ENCODE assay signal across 30 mouse cellular contexts in the genomic region with DNA sequence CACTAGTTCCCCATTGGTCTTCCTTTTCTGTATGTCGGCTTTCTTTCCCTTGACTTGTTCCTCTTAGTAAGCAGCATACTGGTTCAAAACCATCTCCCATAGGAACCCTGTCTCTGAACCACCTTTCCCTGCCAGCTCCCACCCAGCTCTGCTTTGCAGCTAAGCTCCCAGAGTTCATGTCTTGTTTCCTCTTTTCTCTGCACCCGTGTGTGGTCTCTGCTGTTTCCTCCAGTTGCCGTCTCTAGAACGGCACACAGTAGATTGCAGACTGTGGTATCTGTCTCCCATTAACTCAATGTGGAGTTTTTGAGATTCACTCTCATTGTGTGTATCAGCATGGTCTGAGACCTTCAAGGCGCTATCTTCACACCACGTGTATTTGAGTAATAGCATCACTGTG.
DNase-seq lines count a peak whose midpoint lies in the region; ATAC-seq and TF ChIP-seq lines count a peak whose summit lies in the region.
"Had no signal": no experiment of that assay in that cellular context is flagged by ENCODE, and none has a peak within 500 bp of the region (broad histone marks: within the 10 kb centered on the region; RNA-seq: fewer than 3 reads in every experiment).

No protein-coding gene starts in this region.

- TF ChIP-seq CTCF in MEL (IDR thresholded peaks at IDR 0.05 in 2 of 3, conservative IDR thresholded peaks at IDR 0.05 in 1 of 3; ENCODE audit: control insufficient read depth in 1 of 3, insufficient read depth in 1 of 3, low read depth in 2 of 3, low read length in 3 of 3, poor library complexity in 1 of 3, severe bottlenecking in 1 of 3), result no peak

- H3K27me3 ChIP-seq in hindbrain, embryonic 11.5 days (ENCODE audit: control insufficient read depth, insufficient read depth, low read length), result no peaks in the 10 kb centered on the region
- no peaks in the 10 kb centered on the region for H3K27me3 ChIP-seq in hindbrain, embryonic 13.5 days
- no peaks in the 10 kb centered on the region for H3K27me3 ChIP-seq in MEL (ENCODE audit: control insufficient read depth in 1 of 2, insufficient read depth in 2 of 2, low read length in 2 of 2)
- no peaks in the 10 kb centered on the region for H3K27me3 ChIP-seq in embryonic facial prominence, embryonic 10.5 days (replicated peaks; ENCODE audit: low read depth, poor library complexity, severe bottlenecking)
- no peaks in the 10 kb centered on the region for H3K27me3 ChIP-seq in limb, embryonic 10.5 days (ENCODE audit: low read depth, poor library complexity, severe bottlenecking)
- H3K27me3 ChIP-seq: CH12.LX; embryonic facial prominence, embryonic 12.5 days; embryonic facial prominence, embryonic 15.5 days; forebrain, embryonic 12.5 days; forebrain, embryonic 15.5 days; heart, embryonic 13.5 days; hindbrain, embryonic 15.5 days; intestine, embryonic 15.5 days had no signal

- no peak for TF ChIP-seq EP300 in MEL (IDR thresholded peaks at IDR 0.05; ENCODE audit: low read depth in 1 of 2, low read length in 2 of 2)

- H3K79me2 ChIP-seq in MEL (ENCODE audit: control insufficient read depth, insufficient read depth, low read length, poor library complexity), result no peaks in the 10 kb centered on the region

- peaks cover 11% of the 10 kb centered on the region for H3K4me1 ChIP-seq in hindbrain, embryonic 11.5 days (replicated peaks; ENCODE audit: control insufficient read depth, insufficient read depth, low read length)
- H3K4me1 ChIP-seq in hindbrain, embryonic 13.5 days (replicated peaks), result peaks cover 57% of the 10 kb centered on the region
- peaks cover 17 to 25% of the 10 kb centered on the region in 2 experiments for H3K4me1 ChIP-seq in MEL (ENCODE audit: control insufficient read depth in 1 of 2, insufficient read depth in 2 of 2, low read length in 2 of 2)
- H3K4me1 ChIP-seq in embryonic facial prominence, embryonic 10.5 days, result peaks cover 25% of the 10 kb centered on the region
- H3K4me1 ChIP-seq in limb, embryonic 10.5 days, result peaks cover 24% of the 10 kb centered on the region

- H3K36me3 ChIP-seq in hindbrain, embryonic 11.5 days (ENCODE audit: control insufficient read depth, insufficient read depth, low read length), result no peaks in the 10 kb centered on the region
- H3K36me3 ChIP-seq in hindbrain, embryonic 13.5 days, result no peaks in the 10 kb centered on the region
- H3K36me3 ChIP-seq in MEL (ENCODE audit: control insufficient read depth in 1 of 2, insufficient read depth in 2 of 2, low read length in 2 of 2), result peaks cover 0 to 22% of the 10 kb centered on the region in 2 experiments; a peak in 3 of 4 replicates
- no peaks in the 10 kb centered on the region for H3K36me3 ChIP-seq in embryonic facial prominence, embryonic 10.5 days (replicated peaks)
- H3K36me3 ChIP-seq in limb, embryonic 10.5 days, result no peaks in the 10 kb centered on the region
- H3K36me3 ChIP-seq: embryonic facial prominence, embryonic 12.5 days; embryonic facial prominence, embryonic 15.5 days; forebrain, embryonic 12.5 days; forebrain, embryonic 15.5 days; heart, embryonic 13.5 days; hindbrain, embryonic 15.5 days; intestine, embryonic 15.5 days had no signal

- no peak for DNase-seq in hindbrain, embryonic 11.5 days (ENCODE audit: low spot score)
- peak; percentile 37 for DNase-seq in MEL (ENCODE audit: low read depth, low spot score)
- no peak for DNase-seq in embryonic facial prominence, embryonic 10.5 days (ENCODE audit: low spot score)
- DNase-seq in limb, embryonic 10.5 days (ENCODE audit: low spot score), result no peak
- no peak for DNase-seq in gastrocnemius, postnatal 10 days
- no peak for DNase-seq in thymus, postnatal 36 days
- DNase-seq: adrenal gland, adult 2 months; adrenal gland, postnatal 14 days; cerebellum, adult 11-12 months; cerebellum, adult 8-10 months; cerebellum, postnatal 10 days; cerebellum, postnatal 36 days; gastrocnemius, adult 2 months; gastrocnemius, postnatal 25 days; heart, adult 2 months; heart, postnatal 14 days; heart, postnatal 4 days; kidney, adult 11 months had no signal

- H3K9me3 ChIP-seq in hindbrain, embryonic 11.5 days (ENCODE audit: control insufficient read depth, low read length), result no peaks in the 10 kb centered on the region
- no peaks in the 10 kb centered on the region for H3K9me3 ChIP-seq in hindbrain, embryonic 13.5 days
- no peaks in the 10 kb centered on the region for H3K9me3 ChIP-seq in MEL (replicated peaks; ENCODE audit: insufficient read depth, low read length)
- no peaks in the 10 kb centered on the region for H3K9me3 ChIP-seq in embryonic facial prominence, embryonic 10.5 days
- H3K9me3 ChIP-seq in limb, embryonic 10.5 days (replicated peaks), result no peaks in the 10 kb centered on the region
- H3K9me3 ChIP-seq: embryonic facial prominence, embryonic 12.5 days; embryonic facial prominence, embryonic 15.5 days; forebrain, embryonic 12.5 days; forebrain, embryonic 15.5 days; G1E; heart, embryonic 10.5 days; heart, embryonic 13.5 days; hindbrain, embryonic 15.5 days; intestine, embryonic 15.5 days had no signal

- H3K27ac ChIP-seq in hindbrain, embryonic 11.5 days (ENCODE audit: low read depth, low read length), result peak overlapping the region; percentile 49
- H3K27ac ChIP-seq in hindbrain, embryonic 13.5 days, result no peak overlapping the region
- no peak overlapping the region for H3K27ac ChIP-seq in MEL (ENCODE audit: control insufficient read depth, low read depth, low read length)
- peak overlapping the region; percentile 45; the same call in 1 of the 2 replicates for H3K27ac ChIP-seq in embryonic facial prominence, embryonic 10.5 days (replicated peaks)
- H3K27ac ChIP-seq in limb, embryonic 10.5 days, result no peak overlapping the region
- H3K27ac ChIP-seq: embryonic facial prominence, embryonic 12.5 days; embryonic facial prominence, embryonic 15.5 days; forebrain, embryonic 12.5 days; forebrain, embryonic 15.5 days; heart, adult 2 months; heart, embryonic 10.5 days; heart, embryonic 13.5 days; hindbrain, embryonic 15.5 days; intestine, embryonic 15.5 days had no signal

- WGBS in hindbrain, embryonic 11.5 days, result 64% methylated on average over 6 of the region's 6 CpGs
- 60% methylated on average over 6 of the region's 6 CpGs for WGBS in hindbrain, embryonic 13.5 days
- WGBS in embryonic facial prominence, embryonic 10.5 days, result 67% methylated on average over 6 of the region's 6 CpGs
- 79% methylated on average over 6 of the region's 6 CpGs for WGBS in limb, embryonic 10.5 days

- no peak for ATAC-seq in hindbrain, embryonic 11.5 days (ENCODE audit: low FRiP score)
- no peak for ATAC-seq in hindbrain, embryonic 13.5 days (ENCODE audit: low FRiP score)
- ATAC-seq in megakaryocyte, adult 5-6 weeks (ENCODE audit: poor library complexity, severe bottlenecking), result 0 out of 2 replicates have a peak, but pooled peaks have one; percentile 35
- ATAC-seq: forebrain, embryonic 15.5 days; intestine, embryonic 15.5 days had no signal

- H3K4me3 ChIP-seq in hindbrain, embryonic 11.5 days (ENCODE audit: low read depth, low read length), result no peak overlapping the region
- no peak overlapping the region for H3K4me3 ChIP-seq in hindbrain, embryonic 13.5 days
- no peak overlapping the region for H3K4me3 ChIP-seq in MEL (ENCODE audit: control insufficient read depth in 1 of 2, insufficient read depth in 1 of 2, low read depth in 2 of 2, low read length in 2 of 2)
- H3K4me3 ChIP-seq in embryonic facial prominence, embryonic 10.5 days, result no peak overlapping the region
- H3K4me3 ChIP-seq in limb, embryonic 10.5 days, result no peak overlapping the region
- H3K4me3 ChIP-seq: embryonic facial prominence, embryonic 12.5 days; embryonic facial prominence, embryonic 15.5 days; forebrain, embryonic 12.5 days; forebrain, embryonic 15.5 days; gastrocnemius, adult 2 months; heart, adult 2 months; heart, embryonic 10.5 days; heart, embryonic 13.5 days; hindbrain, embryonic 15.5 days; intestine, embryonic 15.5 days had no signal

- H3K9ac ChIP-seq in hindbrain, embryonic 11.5 days (ENCODE audit: low read depth, low read length), result no peak overlapping the region
- H3K9ac ChIP-seq in hindbrain, embryonic 13.5 days, result no peak overlapping the region
- no peak overlapping the region for H3K9ac ChIP-seq in MEL (ENCODE audit: control insufficient read depth, low read depth, low read length, poor library complexity, severe bottlenecking)
- H3K9ac ChIP-seq: embryonic facial prominence, embryonic 12.5 days; embryonic facial prominence, embryonic 15.5 days; forebrain, embryonic 12.5 days; forebrain, embryonic 15.5 days; heart, embryonic 13.5 days; hindbrain, embryonic 15.5 days; intestine, embryonic 15.5 days had no signal

- no peak overlapping the region for H3K4me2 ChIP-seq in hindbrain, embryonic 11.5 days (replicated peaks; ENCODE audit: low read depth, low read length)
- no peak overlapping the region for H3K4me2 ChIP-seq in hindbrain, embryonic 13.5 days
- H3K4me2 ChIP-seq: embryonic facial prominence, embryonic 12.5 days; embryonic facial prominence, embryonic 15.5 days; forebrain, embryonic 12.5 days; forebrain, embryonic 15.5 days; heart, embryonic 13.5 days; hindbrain, embryonic 15.5 days; intestine, embryonic 15.5 days had no signal

- TF ChIP-seq RAD21 in MEL (IDR thresholded peaks at IDR 0.05; ENCODE audit: low read depth, low read length), result no peak

- TF ChIP-seq POLR2A in MEL (IDR thresholded peaks at IDR 0.05; ENCODE audit: control insufficient read depth in 1 of 2, insufficient read depth in 1 of 2, low read depth in 1 of 2, low read length in 2 of 2, poor library complexity in 1 of 2), result no peak

TF ChIP-seq in MEL, 35 proteins besides CTCF, POLR2A, EP300 and RAD21:
- TF ChIP-seq SIN3A (IDR thresholded peaks at IDR 0.05; ENCODE audit: low read length) (no peak), TAL1 (IDR thresholded peaks at IDR 0.05; ENCODE audit: low read length) (no peak), RCOR1 (IDR thresholded peaks at IDR 0.05; ENCODE audit: low read depth, low read length) (no peak), TBP (IDR thresholded peaks at IDR 0.05; ENCODE audit: low read depth, low read length) (no peak), E2F4 (IDR thresholded peaks at IDR 0.05; ENCODE audit: borderline replicate concordance, low read depth, low read length) (no peak), POLR2AphosphoS5 (IDR thresholded peaks at IDR 0.05; ENCODE audit: borderline replicate concordance, low read depth, low read length) (no peak), ETS1 (IDR thresholded peaks at IDR 0.05; ENCODE audit: low read depth, low read length) (no peak), ZMIZ1 (IDR thresholded peaks at IDR 0.05; ENCODE audit: low read depth, low read length) (no peak), CHD2 (IDR thresholded peaks at IDR 0.05; ENCODE audit: low read length) (no peak), NELFE (IDR thresholded peaks at IDR 0.05; ENCODE audit: low read depth, low read length) (no peak), GABPA (IDR thresholded peaks at IDR 0.05; ENCODE audit: low read depth, low read length) (no peak), TCF12 (IDR thresholded peaks at IDR 0.05; ENCODE audit: low read depth, low read length) (no peak), MYB (IDR thresholded peaks at IDR 0.05; ENCODE audit: low read depth, low read length) (no peak)

Comparison
In these comparisons a context has a peak if more than half of its experiments do, and no peak if none do; other contexts are left out.
1. H3K27ac ChIP-seq: peak in hindbrain, embryonic 11.5 days (single experiment) and embryonic facial prominence, embryonic 10.5 days (single experiment); none in hindbrain, embryonic 13.5 days (single experiment), MEL (single experiment) and limb, embryonic 10.5 days (single experiment).